Mouse (Mus musculus): ENCODE results near the gene Slc15a5. TPM values are rescaled to one million over a fixed set of nuclear protein-coding genes. Genes with fewer than 3 reads are reported as not detected.

Slc15a5 gene
- polyA plus RNA-seq, 1 experiment from 2014 or later = not detected

- Histone ChIP-seq H3K9ac (no peak overlapping the region), H3K4me1 (replicated peaks) (no peaks in the 10 kb centered on the region), H3K4me2 (no peak overlapping the region), H3K27ac (no peak overlapping the region), H3K9me3 (replicated peaks) (no peaks in the 10 kb centered on the region), H3K27me3 (no peaks in the 10 kb centered on the region), H3K4me3 (replicated peaks) (no peak overlapping the region), H3K36me3 (no peaks in the 10 kb centered on the region)
- no peak for ATAC-seq (ENCODE audit: low read depth)
- DNase-seq = no peak
- WGBS (ENCODE audit: insufficient replicate concordance) = 72% methylated on average over 6 of the region's 6 CpGs
Measured at GRCm38 (mm10) chr6:137957630-137958029, 122.1 kb downstream of the Slc15a5 start.

- Histone ChIP-seq H3K4me1 (replicated peaks) (no peaks in the 10 kb centered on the region), H3K27me3 (no peaks in the 10 kb centered on the region), H3K36me3 (no peaks in the 10 kb centered on the region), H3K27ac (no peak overlapping the region), H3K9me3 (replicated peaks) (no peaks in the 10 kb centered on the region), H3K4me2 (no peak overlapping the region), H3K4me3 (replicated peaks) (no peak overlapping the region), H3K9ac (no peak overlapping the region)
- DNase-seq = no peak
- ATAC-seq (ENCODE audit: low read depth) = no peak
- WGBS (ENCODE audit: insufficient replicate concordance) = 49% methylated on average over 16 of the region's 17 CpGs
Measured at GRCm38 (mm10) chr6:137956783-137957429, 122.8 kb downstream of the Slc15a5 start.

- Histone ChIP-seq H3K36me3 (no peaks in the 10 kb centered on the region), H3K4me1 (replicated peaks) (no peaks in the 10 kb centered on the region), H3K9me3 (replicated peaks) (no peaks in the 10 kb centered on the region), H3K27me3 (no peaks in the 10 kb centered on the region), H3K4me2 (no peak overlapping the region), H3K27ac (no peak overlapping the region), H3K4me3 (replicated peaks) (no peak overlapping the region), H3K9ac (no peak overlapping the region)
- ATAC-seq (ENCODE audit: low read depth) (no peak), DNase-seq (no peak)
- 62% methylated on average over 10 of the region's 10 CpGs for whole genome bisulfite sequencing (ENCODE audit: insufficient replicate concordance)
Measured at GRCm38 (mm10) chr6:137946520-137946919, 133.2 kb downstream of the Slc15a5 start.

- no peaks in the 10 kb centered on the region for H3K4me1 ChIP-seq (replicated peaks)
- no peak overlapping the region for H3K9ac ChIP-seq
- no peaks in the 10 kb centered on the region for H3K9me3 ChIP-seq (replicated peaks)
- DNase-seq (no peak), ATAC-seq (ENCODE audit: low read depth) (no peak)
- 43% methylated on average over 12 of the region's 12 CpGs for WGBS (ENCODE audit: insufficient replicate concordance)
- no peak overlapping the region for H3K27ac ChIP-seq
- H3K4me2 ChIP-seq = no peak overlapping the region
- no peaks in the 10 kb centered on the region for H3K27me3 ChIP-seq
- no peaks in the 10 kb centered on the region for H3K36me3 ChIP-seq
- no peak overlapping the region for H3K4me3 ChIP-seq (replicated peaks)
Measured at GRCm38 (mm10) chr6:137940374-137941218, 139.1 kb downstream of the Slc15a5 start.

GRCm38 (mm10) chr6:137937541-137937940, 142.2 kb downstream of the Slc15a5 start:
- H3K27me3 ChIP-seq = no peaks in the 10 kb centered on the region
- H3K9me3 ChIP-seq (replicated peaks) = no peaks in the 10 kb centered on the region
- H3K9ac ChIP-seq = no peak overlapping the region
- no peak overlapping the region for H3K4me3 ChIP-seq (replicated peaks)
- no peak for DNase-seq
- no peak overlapping the region for H3K4me2 ChIP-seq
- H3K27ac ChIP-seq = no peak overlapping the region
- no peak for ATAC-seq (ENCODE audit: low read depth)
- H3K36me3 ChIP-seq = no peaks in the 10 kb centered on the region
- 86% methylated on average over 5 of the region's 5 CpGs for WGBS (ENCODE audit: insufficient replicate concordance)
- H3K4me1 ChIP-seq (replicated peaks) = no peaks in the 10 kb centered on the region

- Histone ChIP-seq H3K4me1 (replicated peaks) (no peaks in the 10 kb centered on the region), H3K4me2 (no peak overlapping the region), H3K9ac (no peak overlapping the region), H3K27me3 (no peaks in the 10 kb centered on the region), H3K9me3 (replicated peaks) (no peaks in the 10 kb centered on the region), H3K27ac (no peak overlapping the region), H3K36me3 (no peaks in the 10 kb centered on the region), H3K4me3 (replicated peaks) (no peak overlapping the region)
- DNase-seq = no peak
- WGBS (ENCODE audit: insufficient replicate concordance) = 63% methylated on average over 1 of the region's 1 CpGs
- ATAC-seq (ENCODE audit: low read depth) = no peak
Measured at GRCm38 (mm10) chr6:137936268-137936667, 143.4 kb downstream of the Slc15a5 start.

- no peak overlapping the region for H3K4me3 ChIP-seq (replicated peaks)
- H3K27me3 ChIP-seq = no peaks in the 10 kb centered on the region
- H3K9me3 ChIP-seq (replicated peaks) = no peaks in the 10 kb centered on the region
- H3K4me1 ChIP-seq (replicated peaks) = no peaks in the 10 kb centered on the region
- H3K27ac ChIP-seq = no peak overlapping the region
- 70% methylated on average over 7 of the region's 7 CpGs for WGBS (ENCODE audit: insufficient replicate concordance)
- no peak for ATAC-seq (ENCODE audit: low read depth)
- H3K9ac ChIP-seq = no peak overlapping the region
- no peak overlapping the region for H3K4me2 ChIP-seq
- no peak for DNase-seq
- H3K36me3 ChIP-seq = no peaks in the 10 kb centered on the region
Measured at GRCm38 (mm10) chr6:137935857-137936256, 143.9 kb downstream of the Slc15a5 start.

GRCm38 (mm10) chr6:137935341-137935740, 144.4 kb downstream of the Slc15a5 start:
- H3K36me3 ChIP-seq = no peaks in the 10 kb centered on the region
- no peaks in the 10 kb centered on the region for H3K9me3 ChIP-seq (replicated peaks)
- no peak overlapping the region for H3K9ac ChIP-seq
- DNase-seq = no peak
- no peak overlapping the region for H3K4me2 ChIP-seq
- no peak overlapping the region for H3K27ac ChIP-seq
- no peaks in the 10 kb centered on the region for H3K27me3 ChIP-seq
- H3K4me1 ChIP-seq (replicated peaks) = no peaks in the 10 kb centered on the region
- ATAC-seq (ENCODE audit: low read depth) = no peak
- WGBS (ENCODE audit: insufficient replicate concordance) = 63% methylated on average over 8 of the region's 8 CpGs
- no peak overlapping the region for H3K4me3 ChIP-seq (replicated peaks)

- Histone ChIP-seq H3K4me2 (no peak overlapping the region), H3K36me3 (no peaks in the 10 kb centered on the region), H3K4me3 (replicated peaks) (no peak overlapping the region), H3K27ac (no peak overlapping the region), H3K9ac (no peak overlapping the region), H3K27me3 (no peaks in the 10 kb centered on the region), H3K4me1 (replicated peaks) (no peaks in the 10 kb centered on the region), H3K9me3 (replicated peaks) (no peaks in the 10 kb centered on the region)
- 68% methylated on average over 3 of the region's 3 CpGs for WGBS (ENCODE audit: insufficient replicate concordance)
- ATAC-seq (ENCODE audit: low read depth) (no peak), DNase-seq (no peak)
Measured at GRCm38 (mm10) chr6:137934545-137935298, 145.0 kb downstream of the Slc15a5 start.

Measured in liver, embryonic 13.5 days (tissue).